Mouse (Mus musculus) right cerebral cortex, postnatal 4 days (tissue): ENCODE measurements around the gene Hist2h2aa2.
A peak's percentile ranks its signal among the peaks of the same experiment; 100 is the strongest.
"Not testable (repeated sequence)": the region's sequence is repeated elsewhere in the genome, so short reads cannot be mapped to it uniquely, and the experiment has no call there.

Experiments
- DNase-seq: peaks from one replicate; pipeline ENCODE4 v3.0.0-alpha.2; 2022

Hist2h2aa2 gene

DNA sequence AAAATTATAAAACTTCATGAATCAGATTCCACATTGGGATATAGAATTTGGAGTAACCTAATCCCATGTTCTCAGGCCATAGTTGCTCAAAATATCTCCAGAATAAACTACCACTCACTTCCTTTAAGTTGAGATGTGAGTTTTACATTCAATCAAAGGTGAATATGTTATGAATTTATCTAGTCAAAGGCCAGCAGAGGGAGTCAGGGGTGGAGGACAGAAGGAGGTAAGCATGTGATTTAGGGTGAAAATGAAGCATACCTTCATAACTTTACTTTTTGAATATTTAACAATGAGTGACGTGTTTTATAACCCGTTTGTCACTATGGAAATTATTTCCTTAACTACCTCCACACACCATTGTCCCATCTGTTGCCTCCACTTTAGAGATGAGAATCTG, 5.2 kb downstream of the Hist2h2aa2 start:
- no peak for DNase-seq

DNA sequence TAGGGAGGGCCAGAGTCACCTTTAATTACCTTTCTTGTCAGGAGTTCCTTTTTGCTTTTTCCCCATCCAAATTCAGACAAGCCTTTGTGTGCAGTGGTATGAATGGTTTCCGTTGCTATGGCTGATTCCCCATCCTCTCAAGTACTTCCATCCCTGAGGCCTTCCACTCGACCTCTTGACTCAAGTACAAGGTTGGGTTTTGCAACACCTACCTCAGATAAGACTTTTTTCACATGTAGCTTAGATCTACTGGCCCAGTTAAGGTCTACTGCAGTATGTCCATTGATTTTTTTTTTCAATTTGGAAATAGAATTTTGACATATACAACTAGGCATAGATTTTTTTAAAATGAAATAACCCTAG, 8.3 kb downstream of the Hist2h2aa2 start:
- no peak for DNase-seq

GRCm38 (mm10) chr3:96230910-96231757, 8.9 kb downstream of the Hist2h2aa2 start:
- no peak for DNase-seq

DNA sequence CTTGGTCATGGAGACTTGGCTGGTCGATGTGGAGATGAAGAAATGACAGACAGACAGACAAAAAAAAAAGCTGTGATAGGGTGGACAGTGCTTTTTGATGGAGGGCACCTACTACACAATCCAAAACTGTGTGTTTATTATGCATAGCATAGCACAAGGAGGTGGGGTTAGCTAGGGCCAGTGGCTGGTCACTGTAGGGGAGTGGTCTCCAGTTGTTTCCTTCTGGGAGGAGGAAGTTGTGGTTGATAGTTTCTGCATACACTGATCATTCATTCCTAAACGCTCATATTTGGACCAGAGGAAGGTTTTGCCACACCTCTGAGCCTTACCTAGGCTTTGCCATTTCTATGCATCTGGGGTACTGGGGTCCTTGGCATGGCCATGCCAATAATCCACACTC, 9.7 kb downstream of the Hist2h2aa2 start:
- DNase-seq: no peak

GRCm38 (mm10) chr3:96228828-96229227, 11.2 kb downstream of the Hist2h2aa2 start:
- DNase-seq: no peak

DNA sequence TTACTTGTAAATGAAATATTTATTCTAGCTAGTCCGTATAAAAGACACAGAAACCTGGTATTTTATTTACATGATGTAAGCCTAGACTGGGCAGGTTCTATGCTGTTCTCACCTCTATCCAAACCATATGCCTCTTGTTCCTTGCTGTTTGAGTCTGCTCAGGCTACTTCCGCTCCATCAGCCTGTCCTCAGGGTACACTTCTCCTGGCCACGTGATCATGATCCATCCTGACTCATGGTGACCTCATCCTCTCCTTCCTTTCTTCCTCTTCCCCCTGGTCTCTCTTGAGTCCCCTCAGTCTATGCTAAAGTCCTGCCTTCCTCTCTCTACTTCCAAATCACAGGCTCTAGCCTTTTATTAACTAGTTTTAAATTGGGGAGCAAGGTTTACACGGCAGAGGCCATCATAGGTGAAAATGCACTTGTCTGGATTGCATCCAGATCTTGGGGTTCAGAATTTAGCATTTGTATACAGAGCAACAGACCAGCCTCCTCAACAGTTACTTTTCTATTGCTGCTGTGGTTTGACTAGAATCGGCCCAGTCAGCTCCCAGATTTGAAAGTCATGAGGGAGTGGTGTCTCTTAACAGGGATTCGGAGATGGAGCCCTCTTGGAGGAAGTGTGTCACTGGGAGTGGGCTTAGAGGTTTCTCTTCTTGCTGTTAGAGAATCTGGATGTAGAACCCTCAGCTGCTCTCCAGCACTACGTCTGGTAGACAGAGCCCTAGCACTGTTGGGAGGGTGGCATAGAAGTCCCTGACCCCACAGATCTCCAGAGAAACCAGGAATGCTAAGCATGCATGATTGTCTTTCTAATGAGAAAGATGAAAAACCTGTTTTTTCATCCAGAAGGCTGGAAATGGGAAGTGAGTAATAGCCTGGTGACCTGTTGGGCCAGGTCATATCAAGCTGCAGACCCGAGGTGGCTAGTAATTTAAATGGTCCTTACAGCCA, 13.1 kb downstream of the Hist2h2aa2 start:
- DNase-seq: no peak

DNA sequence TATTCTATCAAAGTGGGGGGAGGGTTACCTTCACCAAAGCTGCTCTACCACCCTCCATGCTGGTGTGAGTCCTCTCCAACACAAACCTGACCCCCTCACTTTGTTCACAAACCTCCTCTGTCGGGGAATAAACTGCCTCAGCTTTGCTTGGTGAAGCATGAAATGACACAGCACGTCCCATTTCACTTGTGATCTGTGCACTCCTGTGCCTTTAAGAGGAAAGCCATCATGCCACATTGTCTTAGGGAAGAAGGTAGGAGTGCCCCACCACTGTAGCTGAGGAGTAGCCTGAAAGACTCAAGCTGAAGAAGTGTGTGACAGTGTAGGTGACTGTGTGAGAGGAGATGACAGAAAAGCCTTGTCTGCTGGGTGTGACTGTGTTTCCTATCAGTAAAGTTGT, 14.7 kb downstream of the Hist2h2aa2 start:
- no peak for DNase-seq

GRCm38 (mm10) chr3:96222774-96223173, 17.3 kb downstream of the Hist2h2aa2 start:
- DNase-seq: no peak

DNA sequence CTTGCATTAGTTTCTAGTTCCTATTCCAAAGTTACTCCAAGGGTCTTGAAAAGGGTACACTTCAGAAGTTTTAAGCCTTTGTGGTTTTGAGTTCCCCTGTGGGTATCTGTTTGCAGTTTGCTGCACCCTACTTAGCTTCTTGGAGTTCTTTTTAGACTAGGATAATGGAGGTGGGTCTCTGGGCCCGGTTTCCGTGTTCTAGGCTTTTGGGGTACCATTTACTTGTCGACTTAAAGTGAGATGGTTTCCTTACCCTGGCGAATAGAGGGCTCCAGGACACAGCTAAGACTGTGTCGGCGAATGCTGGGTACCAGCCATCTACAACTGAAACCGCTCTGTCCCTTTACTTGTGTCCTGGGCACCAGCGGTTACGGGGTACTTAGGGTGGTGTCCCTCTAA, 18.4 kb downstream of the Hist2h2aa2 start:
- no peak for DNase-seq

GRCm38 (mm10) chr3:96220765-96221639, 19.1 kb downstream of the Hist2h2aa2 start, which contains the start of the genes Hist2h2ac and Hist2h2be:
Gene Hist2h2ac (minus strand): TSS chr3:96220880.
Gene Hist2h2be (plus strand): TSS chr3:96221119.
- DNase-seq: peak; percentile 46

GRCm38 (mm10) chr3:96220131-96220764, 19.8 kb downstream of the Hist2h2aa2 start:
- not testable (repeated sequence) for DNase-seq

GRCm38 (mm10) chr3:96219661-96220130, 20.4 kb downstream of the Hist2h2aa2 start, which contains the start of the genes Bola1 and Hist2h2ab:
Gene Bola1 (minus strand): TSS chr3:96219709.
Gene Hist2h2ab (plus strand): TSS chr3:96219865.
- DNase-seq: peak; percentile 65

- DNase-seq: peak; percentile 9
Measured at GRCm38 (mm10) chr3:96219191-96219641, 20.9 kb downstream of the Hist2h2aa2 start.

DNA sequence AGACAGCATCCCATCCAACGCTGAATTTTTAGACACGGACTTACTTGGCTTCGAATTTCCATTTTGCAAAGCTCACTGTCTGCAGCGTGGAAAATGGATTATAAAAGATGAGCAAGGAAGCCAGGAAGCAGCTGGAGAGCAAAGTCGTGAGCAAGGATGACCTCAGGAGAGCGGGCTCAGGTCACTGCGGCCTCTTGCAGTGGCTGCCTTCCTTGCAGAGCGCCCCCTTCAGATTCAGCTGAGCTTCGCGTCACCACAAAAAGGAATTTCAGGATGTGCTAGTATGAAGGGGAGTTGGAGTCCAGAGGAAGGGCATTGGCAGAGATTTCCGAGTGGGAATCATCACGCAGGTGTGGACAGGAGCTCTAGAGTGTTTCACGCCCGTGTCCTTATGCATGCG, 30.8 kb downstream of the Hist2h2aa2 start:
- DNase-seq: no peak

- DNase-seq: no peak
Measured at GRCm38 (mm10) chr3:96207819-96208218, 32.3 kb downstream of the Hist2h2aa2 start.

DNA sequence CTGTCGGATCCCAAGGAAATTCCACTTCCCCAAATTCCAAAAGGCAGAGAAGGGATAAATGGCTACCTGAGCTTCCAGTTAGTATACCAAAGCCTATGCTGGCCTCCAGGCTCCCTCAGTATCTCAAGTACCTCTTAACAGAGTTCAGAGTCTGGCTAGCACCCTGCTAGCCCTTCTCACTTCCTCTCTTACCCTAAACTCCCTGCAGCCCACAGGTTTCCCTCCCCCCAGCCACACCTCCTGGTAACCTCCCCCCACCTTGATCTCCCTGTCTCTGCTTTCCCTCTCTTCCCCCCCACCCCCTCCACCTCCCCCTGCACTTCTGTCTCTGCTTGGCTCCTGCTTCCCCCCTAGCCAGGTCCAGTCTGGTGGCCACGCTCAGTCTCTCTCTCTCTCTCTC, 40.3 kb downstream of the Hist2h2aa2 start:
- DNase-seq: no peak

- not testable (repeated sequence) for DNase-seq
Measured at GRCm38 (mm10) chr3:96198601-96199251, 41.4 kb downstream of the Hist2h2aa2 start.

- no peak for DNase-seq
Measured at GRCm38 (mm10) chr3:96198181-96198580, 41.9 kb downstream of the Hist2h2aa2 start.

GRCm38 (mm10) chr3:96197129-96197749, 42.8 kb downstream of the Hist2h2aa2 start:
- peak; percentile 86 for DNase-seq

- no peak for DNase-seq
Measured at GRCm38 (mm10) chr3:96196437-96197128, 43.5 kb downstream of the Hist2h2aa2 start.
